Mouse (Mus musculus) heart, postnatal 0 days (tissue): ENCODE measurements around the gene Col4a2. TPM values are rescaled to one million over a fixed set of nuclear protein-coding genes. Genes with fewer than 3 reads are reported as not detected.

ENCODE experiments used
- ATAC-seq: fragments of 200-750 bp; cut with Nextera tagmentation; 2 replicates; pipeline ENCODE4 v1.8.0; 2017; ENCODE audit warnings: low read depth, moderate number of reproducible peaks, moderate library complexity; ENCODE audit not compliant: insufficient read depth
- DNase-seq: peaks from one replicate; pipeline ENCODE4 v3.0.0-alpha.2; 2016; ENCODE audit warnings: low spot score
- H3K27ac ChIP-seq: fragments of 300-500 bp; sonication (generic); 2 replicates; pipeline ENCODE4 v1.5.1; 2014; ENCODE audit warnings: low read depth, mild to moderate bottlenecking
- H3K27me3 ChIP-seq: fragments of 300-500 bp; sonication (generic); 2 replicates; pipeline ENCODE4 v1.6.1; 2014; ENCODE audit warnings: low read length, mixed read lengths; ENCODE audit not compliant: control insufficient read depth, insufficient read depth
- H3K36me3 ChIP-seq: fragments of 300-500 bp; sonication (generic); replicated peaks from 2 replicates; pipeline ENCODE4 v1.6.1; 2014; ENCODE audit warnings: low read length, mixed read lengths; ENCODE audit not compliant: control insufficient read depth, insufficient read depth
- H3K4me1 ChIP-seq: fragments of 300-500 bp; sonication (generic); 2 replicates; pipeline ENCODE4 v1.6.1; 2014; ENCODE audit warnings: antibody characterized with exemption; ENCODE audit not compliant: control insufficient read depth, insufficient read depth
- H3K4me2 ChIP-seq: fragments of 300-500 bp; sonication (generic); 2 replicates; pipeline ENCODE4 v1.6.1; 2014; ENCODE audit warnings: low read depth, mild to moderate bottlenecking, low read length, moderate library complexity
- H3K4me3 ChIP-seq: fragments of 300-500 bp; sonication (generic); 2 replicates; pipeline ENCODE4 v1.5.1; 2014; ENCODE audit warnings: low read depth, low read length
- H3K9ac ChIP-seq: fragments of 300-500 bp; sonication (generic); replicated peaks from 2 replicates; pipeline ENCODE4 v1.6.1; 2014; ENCODE audit warnings: low read depth, low read length, mixed read lengths
- H3K9me3 ChIP-seq: fragments of 300-500 bp; sonication (generic); replicated peaks from 2 replicates; pipeline ENCODE4 v1.6.1; 2016; ENCODE audit warnings: low read length; ENCODE audit not compliant: control insufficient read depth
- CTCF ChIP-seq: IDR thresholded peaks from 2 replicates; pipeline ENCODE4 v1.5.1; 2016; ENCODE audit warnings: antibody characterized with exemption, control low read depth, low read depth
- EP300 ChIP-seq: IDR thresholded peaks from 2 replicates; pipeline ENCODE4 v1.6.1; 2016; ENCODE audit warnings: antibody characterized with exemption, low read depth
- WGBS: fragments of 180-500 bp; shearing (Covaris S2); extraction: QIAGEN DNeasy Blood & Tissue Kit; methylation state at CpG from one replicate; pipeline ENCODE4 v1.1.7; 2014; 5-methylcytosine and 5-hydroxymethylcytosine counted together
- polyA plus RNA-seq: library from polyadenylated mRNA; unstranded; fragments of >200 nt; fragmentation: Nextera tagmentation; extraction: Ambion mirVana; gene quantifications from 2 replicates; pipeline ENCODE4 v1.2.1, GENCODE M21; 2015
- total RNA-seq: library from RNA; depleted of rRNA; stranded (reverse); fragments of >200 nt; gene quantifications from 2 replicates; pipeline ENCODE4 v1.2.3, GENCODE M21; 2014; ENCODE audit warnings: low replicate concordance

Gene Col4a2
- total and polyA plus RNA-seq, 2 experiments from 2014 or later = 98.5 to 315 TPM

DNA sequence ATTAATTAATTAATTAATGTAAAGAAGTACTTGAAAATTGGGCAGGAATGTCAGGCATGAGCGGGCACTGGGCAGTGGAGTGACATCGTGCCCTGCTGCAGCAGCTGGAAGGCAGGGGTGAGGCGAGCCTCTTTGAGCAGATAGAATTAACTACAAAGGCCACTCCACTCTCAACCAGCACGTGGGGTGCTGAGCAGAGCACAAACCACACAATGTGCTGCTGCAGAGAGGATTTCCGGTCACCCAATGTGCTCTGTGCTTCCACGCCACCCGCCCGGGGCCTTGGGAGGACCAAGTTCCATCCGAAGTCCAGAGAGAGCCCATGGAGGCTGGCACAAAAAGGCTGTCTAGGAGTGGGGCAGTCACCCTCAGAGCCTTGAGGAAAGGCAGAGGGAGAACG lies 29.4 kb upstream of the Col4a2 start:
- Histone ChIP-seq H3K4me2 (no peak overlapping the region), H3K27me3 (no peaks in the 10 kb centered on the region), H3K9ac (no peak overlapping the region), H3K27ac (peak overlapping the region; percentile 66), H3K4me1 (peaks cover 53% of the 10 kb centered on the region), H3K9me3 (no peaks in the 10 kb centered on the region), H3K36me3 (no peaks in the 10 kb centered on the region), H3K4me3 (no peak overlapping the region)
- no peak for TF ChIP-seq CTCF
- TF ChIP-seq EP300 = 0 out of 2 replicates have a peak, but pooled peaks have one; percentile 58
- DNase-seq = no peak
- 42% methylated on average over 10 of the region's 10 CpGs for WGBS
- ATAC-seq = peak; percentile 42; the same call in 1 of the 2 replicates

GRCm38 (mm10) chr8:11285437-11285836 lies 27.2 kb upstream of the Col4a2 start:
- ATAC-seq = peak; percentile 59
- 58% methylated on average over 4 of the region's 4 CpGs for WGBS

GRCm38 (mm10) chr8:11287139-11287538 lies 25.5 kb upstream of the Col4a2 start:
- 70% methylated on average over 3 of the region's 3 CpGs for WGBS
- Histone ChIP-seq H3K27ac (no peak overlapping the region), H3K27me3 (no peaks in the 10 kb centered on the region), H3K4me3 (no peak overlapping the region), H3K4me1 (peaks cover 43% of the 10 kb centered on the region), H3K9ac (no peak overlapping the region), H3K9me3 (no peaks in the 10 kb centered on the region), H3K36me3 (no peaks in the 10 kb centered on the region), H3K4me2 (no peak overlapping the region)
- DNase-seq (no peak), ATAC-seq (no peak)
- TF ChIP-seq EP300 (no peak), CTCF (no peak)

More at GRCm38 (mm10) chr8:11285437-11285836, 27.2 kb upstream of the Col4a2 start:
- DNase-seq = no peak
- Histone ChIP-seq H3K4me1 (peaks cover 47% of the 10 kb centered on the region), H3K27ac (peak overlapping the region; percentile 66; the same call in 1 of the 2 replicates), H3K27me3 (no peaks in the 10 kb centered on the region), H3K36me3 (no peaks in the 10 kb centered on the region), H3K4me3 (no peak overlapping the region), H3K9me3 (no peaks in the 10 kb centered on the region), H3K4me2 (no peak overlapping the region), H3K9ac (no peak overlapping the region)
- TF ChIP-seq EP300 (no peak), CTCF (no peak)

DNA sequence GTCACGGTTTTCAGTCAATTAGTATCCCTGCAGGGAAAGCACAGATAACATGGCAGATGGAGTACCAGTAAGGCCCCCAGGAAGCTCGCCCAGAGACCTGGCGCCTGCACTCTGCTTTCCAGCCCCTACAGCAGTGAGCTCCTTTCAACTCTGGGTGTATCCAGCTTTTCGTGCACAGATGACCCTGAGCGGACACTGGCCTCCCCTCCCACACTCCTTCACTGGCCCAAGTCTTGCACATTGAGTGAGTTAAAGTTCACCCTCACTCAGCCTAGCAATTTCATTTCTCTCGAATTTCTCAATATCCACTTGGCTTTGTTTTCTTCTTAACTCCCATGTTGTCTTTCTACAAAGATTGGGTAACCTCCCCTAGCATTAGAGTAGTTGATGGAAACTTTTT lies 24.3 kb upstream of the Col4a2 start:
- Histone ChIP-seq H3K36me3 (0 out of 2 replicates have a peak, but pooled peaks cover 10% of the 10 kb centered on the region), H3K4me2 (no peak overlapping the region), H3K4me1 (peaks cover 46% of the 10 kb centered on the region), H3K9me3 (no peaks in the 10 kb centered on the region), H3K9ac (no peak overlapping the region), H3K27me3 (no peaks in the 10 kb centered on the region), H3K4me3 (no peak overlapping the region), H3K27ac (no peak overlapping the region; the same call in 1 of the 2 replicates)
- no peak for ATAC-seq
- TF ChIP-seq EP300 = 0 out of 2 replicates have a peak, but pooled peaks have one; percentile 24
- TF ChIP-seq CTCF = no peak
- 66% methylated on average over 6 of the region's 6 CpGs for WGBS
- DNase-seq = no peak

- Histone ChIP-seq H3K27me3 (no peaks in the 10 kb centered on the region), H3K4me3 (no peak overlapping the region), H3K27ac (no peak overlapping the region), H3K9me3 (no peaks in the 10 kb centered on the region), H3K4me1 (peaks cover 41% of the 10 kb centered on the region), H3K4me2 (no peak overlapping the region), H3K9ac (no peak overlapping the region), H3K36me3 (peaks cover 10% of the 10 kb centered on the region; the same call in 1 of the 2 replicates)
- 4% methylated on average over 1 of the region's 1 CpGs for WGBS
- DNase-seq (no peak), ATAC-seq (no peak)
- TF ChIP-seq CTCF (no peak), EP300 (no peak)
Observed at GRCm38 (mm10) chr8:11290533-11290932, 22.1 kb upstream of the Col4a2 start.

GRCm38 (mm10) chr8:11292611-11293010 lies 20.0 kb upstream of the Col4a2 start:
- peaks cover 10% of the 10 kb centered on the region; the same call in 1 of the 2 replicates for H3K36me3 ChIP-seq
- WGBS = 38% methylated on average over 3 of the region's 3 CpGs
- H3K27me3 ChIP-seq = no peaks in the 10 kb centered on the region
- no peak overlapping the region for H3K4me3 ChIP-seq
- H3K9me3 ChIP-seq = no peaks in the 10 kb centered on the region
- peaks cover 60% of the 10 kb centered on the region for H3K4me1 ChIP-seq
- DNase-seq (no peak), ATAC-seq (no peak)
- H3K9ac ChIP-seq = no peak overlapping the region
- H3K4me2 ChIP-seq = no peak overlapping the region
- TF ChIP-seq EP300 = no peak
- no peak for TF ChIP-seq CTCF
- no peak overlapping the region for H3K27ac ChIP-seq
